Mouse (Mus musculus) brain, embryonic 14.5 days (tissue): Measurements from ENCODE around the gene H2afy2.

ENCODE experiments used
- CTCF ChIP-seq: fragments of 200-500 bp; IDR thresholded peaks from 2 replicates; pipeline ENCODE4 v1.5.1; 2012; ENCODE audit warnings: inconsistent platforms, mild to moderate bottlenecking, moderate library complexity, borderline replicate concordance; ENCODE audit not compliant: insufficient read depth, insufficient read length; ENCODE audit errors: extremely low read depth
- POLR2A ChIP-seq: fragments of 200-500 bp; IDR thresholded peaks from 2 replicates; pipeline ENCODE4 v1.6.1; 2012; ENCODE audit warnings: mild to moderate bottlenecking, inconsistent platforms, borderline replicate concordance; ENCODE audit not compliant: poor library complexity, insufficient read depth, insufficient read length, severe bottlenecking; ENCODE audit errors: extremely low read depth

DNA sequence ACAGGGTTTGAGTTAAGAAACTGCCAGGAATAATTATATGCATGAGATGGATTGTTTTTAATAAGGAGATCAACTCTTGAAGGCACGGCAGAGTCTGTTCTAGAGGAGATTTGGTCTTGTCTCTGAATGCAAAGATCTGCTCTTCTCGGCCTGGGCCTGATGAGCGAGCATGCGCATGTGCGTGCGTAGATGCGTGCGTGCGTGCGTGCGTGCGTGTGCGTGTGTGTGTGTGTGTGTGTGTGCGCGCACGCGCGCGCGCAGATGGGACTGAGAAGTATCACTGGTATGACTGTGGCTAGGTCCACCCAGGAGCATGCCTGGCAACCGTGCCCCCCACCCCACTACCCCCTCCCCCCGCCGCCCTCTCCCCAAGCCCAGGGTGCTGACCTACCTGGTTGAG, 30.9 kb downstream of the H2afy2 start:
- no peak for TF ChIP-seq CTCF
- TF ChIP-seq POLR2A, result no peak
